Mouse (Mus musculus): ENCODE results near the gene U90926. TPM values are rescaled to one million over a fixed set of nuclear protein-coding genes. Genes with fewer than 3 reads are reported as not detected.
A peak's percentile ranks its signal among the peaks of the same experiment; 100 is the strongest.
"Not testable (repeated sequence)": the region's sequence is repeated elsewhere in the genome, so short reads cannot be mapped to it uniquely, and the experiment has no call there.

U90926 gene
- polyA plus RNA-seq, 2 experiments: not detected

- ATAC-seq (ENCODE audit: low FRiP score, low read depth): no peak
- no peaks in the 10 kb centered on the region for H3K9me3 ChIP-seq (ENCODE audit: control insufficient read depth, low read length)
- no peak overlapping the region for H3K9ac ChIP-seq (ENCODE audit: low read depth, low read length, severe bottlenecking)
- peaks cover 50% of the 10 kb centered on the region for H3K36me3 ChIP-seq (ENCODE audit: control insufficient read depth, insufficient read depth, low read length)
- H3K27me3 ChIP-seq (ENCODE audit: control insufficient read depth, insufficient read depth, low read length): no peaks in the 10 kb centered on the region
- no peak for DNase-seq (ENCODE audit: low spot score)
- H3K27ac ChIP-seq (replicated peaks; ENCODE audit: low read depth, low read length): no peak overlapping the region
- WGBS: 89% methylated on average over 7 of the region's 7 CpGs
- TF ChIP-seq POLR2A (IDR thresholded peaks at IDR 0.05; ENCODE audit: borderline replicate concordance, extremely low read depth, insufficient read depth, insufficient read length): no peak
- H3K4me2 ChIP-seq (replicated peaks; ENCODE audit: low read depth, low read length, severe bottlenecking): no peak overlapping the region
- no peaks in the 10 kb centered on the region for H3K4me1 ChIP-seq (ENCODE audit: control insufficient read depth, insufficient read depth, low read length)
- H3K4me3 ChIP-seq (replicated peaks; ENCODE audit: low read length): no peak overlapping the region
Measured at GRCm38 (mm10) chr5:92205184-92205583, 10.0 kb downstream of the U90926 start.

GRCm38 (mm10) chr5:92204162-92205036 is 10.8 kb downstream of the U90926 start:
- ATAC-seq (ENCODE audit: low FRiP score, low read depth) (no peak), DNase-seq (ENCODE audit: low spot score) (no peak)
- Histone ChIP-seq H3K4me1 (ENCODE audit: control insufficient read depth, insufficient read depth, low read length) (no peaks in the 10 kb centered on the region), H3K27me3 (ENCODE audit: control insufficient read depth, insufficient read depth, low read length) (no peaks in the 10 kb centered on the region), H3K27ac (replicated peaks; ENCODE audit: low read depth, low read length) (no peak overlapping the region), H3K4me2 (replicated peaks; ENCODE audit: low read depth, low read length, severe bottlenecking) (no peak overlapping the region), H3K9ac (ENCODE audit: low read depth, low read length, severe bottlenecking) (no peak overlapping the region), H3K9me3 (ENCODE audit: control insufficient read depth, low read length) (no peaks in the 10 kb centered on the region), H3K36me3 (ENCODE audit: control insufficient read depth, insufficient read depth, low read length) (peaks cover 57% of the 10 kb centered on the region), H3K4me3 (replicated peaks; ENCODE audit: low read length) (no peak overlapping the region)
- TF ChIP-seq POLR2A (IDR thresholded peaks at IDR 0.05; ENCODE audit: borderline replicate concordance, extremely low read depth, insufficient read depth, insufficient read length): no peak
- WGBS: 84% methylated on average over 6 of the region's 6 CpGs

GRCm38 (mm10) chr5:92198266-92198665 is 16.9 kb downstream of the U90926 start:
- Histone ChIP-seq H3K27me3 (ENCODE audit: control insufficient read depth, insufficient read depth, low read length) (no peaks in the 10 kb centered on the region), H3K36me3 (ENCODE audit: control insufficient read depth, insufficient read depth, low read length) (peaks cover 89% of the 10 kb centered on the region), H3K9me3 (ENCODE audit: control insufficient read depth, low read length) (no peaks in the 10 kb centered on the region), H3K9ac (ENCODE audit: low read depth, low read length, severe bottlenecking) (no peak overlapping the region), H3K4me1 (ENCODE audit: control insufficient read depth, insufficient read depth, low read length) (no peaks in the 10 kb centered on the region), H3K4me3 (replicated peaks; ENCODE audit: low read length) (no peak overlapping the region), H3K4me2 (replicated peaks; ENCODE audit: low read depth, low read length, severe bottlenecking) (no peak overlapping the region), H3K27ac (replicated peaks; ENCODE audit: low read depth, low read length) (no peak overlapping the region)
- 89% methylated on average over 8 of the region's 8 CpGs for WGBS
- ATAC-seq (ENCODE audit: low FRiP score, low read depth): no peak
- no peak for TF ChIP-seq POLR2A (IDR thresholded peaks at IDR 0.05; ENCODE audit: borderline replicate concordance, extremely low read depth, insufficient read depth, insufficient read length)
- DNase-seq (ENCODE audit: low spot score): no peak

GRCm38 (mm10) chr5:92196895-92197811 is 18.1 kb downstream of the U90926 start:
- no peak for ATAC-seq (ENCODE audit: low FRiP score, low read depth)
- WGBS: 88% methylated on average over 15 of the region's 15 CpGs
- DNase-seq (ENCODE audit: low spot score): no peak
- no peaks in the 10 kb centered on the region for H3K27me3 ChIP-seq (ENCODE audit: control insufficient read depth, insufficient read depth, low read length)
- H3K9ac ChIP-seq (ENCODE audit: low read depth, low read length, severe bottlenecking): no peak overlapping the region
- no peak for TF ChIP-seq POLR2A (IDR thresholded peaks at IDR 0.05; ENCODE audit: borderline replicate concordance, extremely low read depth, insufficient read depth, insufficient read length)
- H3K36me3 ChIP-seq (ENCODE audit: control insufficient read depth, insufficient read depth, low read length): peaks cover 92% of the 10 kb centered on the region
- no peak overlapping the region for H3K4me2 ChIP-seq (replicated peaks; ENCODE audit: low read depth, low read length, severe bottlenecking)
- H3K9me3 ChIP-seq (ENCODE audit: control insufficient read depth, low read length): no peaks in the 10 kb centered on the region
- no peaks in the 10 kb centered on the region for H3K4me1 ChIP-seq (ENCODE audit: control insufficient read depth, insufficient read depth, low read length)
- no peak overlapping the region for H3K27ac ChIP-seq (replicated peaks; ENCODE audit: low read depth, low read length)
- H3K4me3 ChIP-seq (replicated peaks; ENCODE audit: low read length): no peak overlapping the region

DNA sequence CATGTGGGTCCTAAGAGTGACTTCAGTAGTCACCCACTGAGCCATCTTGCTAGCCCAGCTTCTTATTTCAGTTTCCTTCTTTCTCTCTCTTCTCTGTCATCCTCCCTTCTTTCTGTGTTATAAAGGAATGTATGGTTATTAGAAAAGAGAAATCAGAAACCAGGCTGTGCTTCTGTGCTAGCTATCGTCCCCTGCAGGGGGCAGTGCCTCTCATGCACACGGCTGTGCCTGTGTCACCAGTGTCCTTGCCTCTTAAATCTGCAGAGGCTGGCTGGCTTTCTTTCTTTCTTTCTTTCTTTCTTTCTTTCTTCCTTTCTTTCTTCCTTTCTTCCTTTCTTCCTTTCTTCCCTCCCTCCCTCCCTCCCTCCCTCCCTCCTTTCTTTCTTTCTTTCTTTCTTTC is 19.5 kb downstream of the U90926 start:
- WGBS: 46% methylated on average over 2 of the region's 2 CpGs
- DNase-seq (ENCODE audit: low spot score): peak; percentile 15
- H3K27me3 ChIP-seq (ENCODE audit: control insufficient read depth, insufficient read depth, low read length); H3K4me3 ChIP-seq (replicated peaks; ENCODE audit: low read length); ATAC-seq (ENCODE audit: low FRiP score, low read depth); H3K4me2 ChIP-seq (replicated peaks; ENCODE audit: low read depth, low read length, severe bottlenecking); H3K27ac ChIP-seq (replicated peaks; ENCODE audit: low read depth, low read length); H3K9ac ChIP-seq (ENCODE audit: low read depth, low read length, severe bottlenecking); H3K4me1 ChIP-seq (ENCODE audit: control insufficient read depth, insufficient read depth, low read length); H3K9me3 ChIP-seq (ENCODE audit: control insufficient read depth, low read length): not testable (repeated sequence)
- peaks cover 85% of the 10 kb centered on the region for H3K36me3 ChIP-seq (ENCODE audit: control insufficient read depth, insufficient read depth, low read length)
